Mouse (Mus musculus) intestine, postnatal 0 days (tissue): ENCODE results near the gene Sec24b. TPM values are rescaled to one million over a fixed set of nuclear protein-coding genes. Genes with fewer than 3 reads are reported as not detected.

Experiments
- ATAC-seq: fragments of 200-750 bp; cut with Nextera tagmentation; 2 replicates; pipeline ENCODE4 v1.8.0; 2017; ENCODE audit warnings: mild to moderate bottlenecking, moderate TSS enrichment, moderate library complexity
- H3K27ac ChIP-seq: fragments of 300-500 bp; sonication (generic); 2 replicates; pipeline ENCODE4 v1.5.1; 2014; ENCODE audit warnings: mild to moderate bottlenecking, low read depth, low read length, moderate library complexity
- H3K27me3 ChIP-seq: fragments of 300-500 bp; sonication (generic); replicated peaks from 2 replicates; pipeline ENCODE4 v1.6.1; 2014; ENCODE audit warnings: low read length, mixed read lengths; ENCODE audit not compliant: control insufficient read depth, insufficient read depth
- H3K36me3 ChIP-seq: fragments of 300-500 bp; sonication (generic); 2 replicates; pipeline ENCODE4 v1.6.1; 2014; ENCODE audit warnings: mild to moderate bottlenecking, moderate library complexity; ENCODE audit not compliant: control insufficient read depth, insufficient read depth
- H3K4me1 ChIP-seq: fragments of 300-500 bp; sonication (generic); replicated peaks from 2 replicates; pipeline ENCODE4 v1.6.1; 2014; ENCODE audit warnings: antibody characterized with exemption, low read length, mixed read lengths; ENCODE audit not compliant: control insufficient read depth, insufficient read depth
- H3K4me2 ChIP-seq: fragments of 300-500 bp; sonication (generic); replicated peaks from 2 replicates; pipeline ENCODE4 v1.6.1; 2014; ENCODE audit warnings: low read depth, mild to moderate bottlenecking, moderate library complexity
- H3K4me3 ChIP-seq: fragments of 300-500 bp; sonication (generic); 2 replicates; pipeline ENCODE4 v1.5.1; 2014; ENCODE audit warnings: low read depth, low read length
- H3K9ac ChIP-seq: fragments of 300-500 bp; sonication (generic); 2 replicates; pipeline ENCODE4 v1.6.1; 2014; ENCODE audit warnings: mild to moderate bottlenecking, low read depth, low read length
- H3K9me3 ChIP-seq: fragments of 300-500 bp; sonication (generic); 2 replicates; pipeline ENCODE4 v1.6.1; 2016; ENCODE audit warnings: mixed run types; ENCODE audit not compliant: control insufficient read depth
- CTCF ChIP-seq: sonication (generic); IDR thresholded peaks from 2 replicates; pipeline ENCODE4 v1.5.1; 2016; ENCODE audit warnings: low read depth, mild to moderate bottlenecking, control low read depth, antibody characterized with exemption, moderate library complexity
- WGBS: fragments of 180-500 bp; shearing (Covaris S2); extraction: QIAGEN DNeasy Blood & Tissue Kit; methylation state at CpG from one replicate; pipeline ENCODE4 v1.1.7; 2014; 5-methylcytosine and 5-hydroxymethylcytosine counted together
- polyA plus RNA-seq: library from polyadenylated mRNA; unstranded; fragments of >200 nt; fragmentation: Nextera tagmentation; extraction: Ambion mirVana; gene quantifications from 2 replicates; pipeline ENCODE4 v1.2.1, GENCODE M21; 2015

Sec24b gene
- polyA plus RNA-seq, 1 experiment from 2014 or later, result 13.1 TPM

GRCm38 (mm10) chr3:130058488-130058887 is 2.9 kb downstream of the Sec24b start:
- Histone ChIP-seq H3K36me3 (0 out of 2 replicates have a peak, but pooled peaks cover 5% of the 10 kb centered on the region), H3K27me3 (no peaks in the 10 kb centered on the region), H3K27ac (no peak overlapping the region), H3K9me3 (no peaks in the 10 kb centered on the region), H3K9ac (no peak overlapping the region), H3K4me3 (no peak overlapping the region), H3K4me1 (peaks cover 20% of the 10 kb centered on the region), H3K4me2 (no peak overlapping the region)
- ATAC-seq, result no peak
- WGBS, result 54% methylated on average over 2 of the region's 2 CpGs
- no peak for TF ChIP-seq CTCF

GRCm38 (mm10) chr3:130057569-130058345 is 3.6 kb downstream of the Sec24b start:
- Histone ChIP-seq H3K27ac (no peak overlapping the region), H3K9ac (no peak overlapping the region), H3K4me1 (peaks cover 20% of the 10 kb centered on the region), H3K36me3 (0 out of 2 replicates have a peak, but pooled peaks cover 5% of the 10 kb centered on the region), H3K27me3 (no peaks in the 10 kb centered on the region), H3K9me3 (no peaks in the 10 kb centered on the region), H3K4me2 (no peak overlapping the region), H3K4me3 (no peak overlapping the region)
- no peak for TF ChIP-seq CTCF
- ATAC-seq, result no peak
- 58% methylated on average over 14 of the region's 14 CpGs for WGBS

GRCm38 (mm10) chr3:130055416-130056385 is 5.7 kb downstream of the Sec24b start:
- 68% methylated on average over 15 of the region's 15 CpGs for WGBS
- Histone ChIP-seq H3K27ac (peak overlapping the region; percentile 46; the same call in 1 of the 2 replicates), H3K27me3 (no peaks in the 10 kb centered on the region), H3K9ac (no peak overlapping the region), H3K4me3 (no peak overlapping the region), H3K4me1 (peaks cover 20% of the 10 kb centered on the region), H3K36me3 (0 out of 2 replicates have a peak, but pooled peaks cover 5% of the 10 kb centered on the region), H3K9me3 (no peaks in the 10 kb centered on the region), H3K4me2 (no peak overlapping the region)
- no peak for ATAC-seq
- no peak for TF ChIP-seq CTCF

GRCm38 (mm10) chr3:130054587-130054986 is 6.8 kb downstream of the Sec24b start:
- peaks cover 20% of the 10 kb centered on the region for H3K4me1 ChIP-seq
- H3K36me3 ChIP-seq, result 0 out of 2 replicates have a peak, but pooled peaks cover 5% of the 10 kb centered on the region
- WGBS, result 74% methylated on average over 6 of the region's 6 CpGs
- TF ChIP-seq CTCF, result no peak
- ATAC-seq, result no peak
- no peaks in the 10 kb centered on the region for H3K27me3 ChIP-seq
- no peak overlapping the region for H3K4me3 ChIP-seq
- no peak overlapping the region for H3K4me2 ChIP-seq
- no peak overlapping the region for H3K9ac ChIP-seq
- peak overlapping the region; percentile 46; the same call in 1 of the 2 replicates for H3K27ac ChIP-seq
- no peaks in the 10 kb centered on the region for H3K9me3 ChIP-seq

- H3K9me3 ChIP-seq, result no peaks in the 10 kb centered on the region
- no peak for TF ChIP-seq CTCF
- 0 out of 2 replicates have a peak, but pooled peaks cover 5% of the 10 kb centered on the region for H3K36me3 ChIP-seq
- H3K27ac ChIP-seq, result no peak overlapping the region
- H3K4me3 ChIP-seq, result no peak overlapping the region
- ATAC-seq, result no peak
- H3K4me1 ChIP-seq, result peaks cover 16% of the 10 kb centered on the region
- H3K27me3 ChIP-seq, result no peaks in the 10 kb centered on the region
- H3K9ac ChIP-seq, result no peak overlapping the region
- H3K4me2 ChIP-seq, result no peak overlapping the region
- WGBS, result 45% methylated on average over 10 of the region's 10 CpGs
These were observed 7.8 kb downstream of the Sec24b start for GRCm38 (mm10) chr3:130053340-130054066.
